In genomic region chr2:61532326-61532725, GRCm38 (mm10) we compare ENCODE assay signal across 23 mouse cellular contexts. TPM values are rescaled to one million over a fixed set of nuclear protein-coding genes. Genes with fewer than 3 reads are reported as not detected.
DNase-seq lines count a peak whose midpoint lies in the region; ATAC-seq and TF ChIP-seq lines count a peak whose summit lies in the region.
"Had no signal": no experiment of that assay in that cellular context is flagged by ENCODE, and none has a peak within 500 bp of the region (broad histone marks: within the 10 kb centered on the region; RNA-seq: fewer than 3 reads in every experiment).

No protein-coding gene starts in this region.

- no peak overlapping the region for H3K27ac ChIP-seq in lung, postnatal 0 days (ENCODE audit: low read length)
- no peak overlapping the region for H3K27ac ChIP-seq in forebrain, embryonic 10.5 days
- H3K27ac ChIP-seq in midbrain, embryonic 10.5 days (replicated peaks), result no peak overlapping the region
- H3K27ac ChIP-seq: forebrain, embryonic 13.5 days; hindbrain, embryonic 10.5 days; liver, embryonic 14.5 days; midbrain, embryonic 12.5 days; neural tube, embryonic 13.5 days had no signal

- no peak overlapping the region for H3K9ac ChIP-seq in lung, postnatal 0 days (replicated peaks; ENCODE audit: low read depth)
- H3K9ac ChIP-seq: forebrain, embryonic 13.5 days; liver, embryonic 14.5 days; midbrain, embryonic 12.5 days; neural tube, embryonic 13.5 days had no signal

- 55% methylated on average over 3 of the region's 3 CpGs for WGBS in lung, postnatal 0 days
- WGBS in forebrain, embryonic 10.5 days, result 76% methylated on average over 3 of the region's 3 CpGs
- 83% methylated on average over 3 of the region's 3 CpGs for WGBS in midbrain, embryonic 10.5 days

- H3K4me2 ChIP-seq in lung, postnatal 0 days (replicated peaks; ENCODE audit: low read depth, low read length), result no peak overlapping the region
- H3K4me2 ChIP-seq: forebrain, embryonic 13.5 days; midbrain, embryonic 12.5 days; neural tube, embryonic 13.5 days had no signal

- H3K4me1 ChIP-seq in lung, postnatal 0 days (ENCODE audit: insufficient read depth, low read depth, low read length), result no peaks in the 10 kb centered on the region
- no peaks in the 10 kb centered on the region for H3K4me1 ChIP-seq in forebrain, embryonic 10.5 days
- no peaks in the 10 kb centered on the region for H3K4me1 ChIP-seq in midbrain, embryonic 10.5 days
- H3K4me1 ChIP-seq: forebrain, embryonic 13.5 days; hindbrain, embryonic 10.5 days; midbrain, embryonic 12.5 days; neural tube, embryonic 13.5 days had no signal

- peak; percentile 2 for DNase-seq in adrenal gland, postnatal 10 days
- DNase-seq in adrenal gland, postnatal 25 days, result no peak
- DNase-seq in lung, postnatal 0 days (ENCODE audit: low spot score), result peak; percentile 9
- no peak for DNase-seq in lung, postnatal 10 days
- peak; percentile 68 for DNase-seq in gonadal fat pad, adult 2 months (ENCODE audit: low read depth)
- peak; percentile 3 for DNase-seq in yolk sac, embryonic 10.5 days (ENCODE audit: low spot score)
- no peak for DNase-seq in forebrain, embryonic 10.5 days (ENCODE audit: extremely low spot score, low spot score)
- DNase-seq in midbrain, embryonic 10.5 days (ENCODE audit: low spot score), result no peak
- DNase-seq: cerebellum, adult 2 months; cerebellum, postnatal 36 days; gastrocnemius, postnatal 10 days; kidney, adult 9 months; kidney, postnatal 25 days; lung, postnatal 14 days; spleen, adult 18-20 months; thymus, postnatal 4 days had no signal

- no peak for TF ChIP-seq EP300 in lung, postnatal 0 days (IDR thresholded peaks at IDR 0.05)

- H3K27me3 ChIP-seq in lung, postnatal 0 days (replicated peaks; ENCODE audit: insufficient read depth, low read length), result no peaks in the 10 kb centered on the region
- H3K27me3 ChIP-seq in forebrain, embryonic 10.5 days (ENCODE audit: poor library complexity, severe bottlenecking), result no peaks in the 10 kb centered on the region
- no peaks in the 10 kb centered on the region for H3K27me3 ChIP-seq in midbrain, embryonic 10.5 days (ENCODE audit: low read depth, poor library complexity, severe bottlenecking)
- H3K27me3 ChIP-seq: CH12.LX; forebrain, embryonic 13.5 days; midbrain, embryonic 12.5 days; neural tube, embryonic 13.5 days had no signal

- H3K9me3 ChIP-seq in lung, postnatal 0 days (ENCODE audit: low read length), result no peaks in the 10 kb centered on the region
- no peaks in the 10 kb centered on the region for H3K9me3 ChIP-seq in forebrain, embryonic 10.5 days
- H3K9me3 ChIP-seq in midbrain, embryonic 10.5 days (replicated peaks), result no peaks in the 10 kb centered on the region
- H3K9me3 ChIP-seq: forebrain, embryonic 13.5 days; hindbrain, embryonic 10.5 days; midbrain, embryonic 12.5 days; neural tube, embryonic 13.5 days had no signal

- no peak for ATAC-seq in lung, postnatal 0 days

- TF ChIP-seq CTCF in lung, postnatal 0 days (IDR thresholded peaks at IDR 0.05), result no peak

- H3K36me3 ChIP-seq in lung, postnatal 0 days (ENCODE audit: insufficient read depth, low read length), result no peaks in the 10 kb centered on the region
- H3K36me3 ChIP-seq in forebrain, embryonic 10.5 days (replicated peaks), result no peaks in the 10 kb centered on the region
- H3K36me3 ChIP-seq in midbrain, embryonic 10.5 days, result no peaks in the 10 kb centered on the region
- H3K36me3 ChIP-seq: hindbrain, embryonic 10.5 days; midbrain, embryonic 12.5 days; neural tube, embryonic 13.5 days had no signal

- no peak overlapping the region for H3K4me3 ChIP-seq in lung, postnatal 0 days (ENCODE audit: low read depth, low read length)
- no peak overlapping the region for H3K4me3 ChIP-seq in forebrain, embryonic 10.5 days
- no peak overlapping the region for H3K4me3 ChIP-seq in midbrain, embryonic 10.5 days
- H3K4me3 ChIP-seq: forebrain, embryonic 13.5 days; hindbrain, embryonic 10.5 days; left cerebral cortex, adult 2 months; midbrain, embryonic 12.5 days; neural tube, embryonic 13.5 days had no signal

RNA-seq across cellular contexts. Expression of gene Tank, which starts 46.1 kb away (rescaled TPM):
- 10 to 100 TPM; 36.8 to 37.2 TPM for total RNA-seq in adrenal gland, postnatal 10 days (2021)
- total RNA-seq in adrenal gland, postnatal 25 days (2021), result 46.7 and 56.3 TPM in 2 replicates
- polyA plus RNA-seq in lung, postnatal 0 days (2015; fragmentation: Nextera tagmentation; extraction: Ambion mirVana), result 23.9 and 25.4 TPM in 2 replicates
- polyA plus RNA-seq in gonadal fat pad, adult 2 months (2012; rRNA removed), result 10.4 and 14.2 TPM in 2 replicates
- 25.3 and 26.9 TPM in 2 replicates for polyA plus RNA-seq in forebrain, embryonic 10.5 days (2016; fragmentation: Nextera tagmentation; extraction: Ambion mirVana)
- polyA plus RNA-seq in midbrain, embryonic 10.5 days (2016; fragmentation: Nextera tagmentation; extraction: Ambion mirVana), result 24.2 and 27.1 TPM in 2 replicates

Comparison
In these comparisons a context has a peak if more than half of its experiments do, and no peak if none do; other contexts are left out.
1. DNase-seq: peak in adrenal gland, postnatal 10 days (single experiment), lung, postnatal 0 days (single experiment), gonadal fat pad, adult 2 months (single experiment) and yolk sac, embryonic 10.5 days (single experiment); none in adrenal gland, postnatal 25 days (single experiment), lung, postnatal 10 days (single experiment), forebrain, embryonic 10.5 days (single experiment) and midbrain, embryonic 10.5 days (single experiment).